Mouse (Mus musculus): ENCODE measurements around the gene Fam110a.
"Not testable (repeated sequence)": the region's sequence is repeated elsewhere in the genome, so short reads cannot be mapped to it uniquely, and the experiment has no call there.

Gene Fam110a

GRCm38 (mm10) chr2:151979470-151980354 lies at the start of gene Fam110a:
Gene Fam110a, minus strand, starts transcription at chr2:151980219.
- peak; percentile 82 for DNase-seq

- DNase-seq: peak; percentile 85
These were observed 49.4 kb upstream of the Fam110a start for GRCm38 (mm10) chr2:152029252-152030082.

- no peak for DNase-seq
These were observed 44.9 kb upstream of the Fam110a start for GRCm38 (mm10) chr2:152024883-152025422.

- DNase-seq: no peak
These were observed 42.0 kb upstream of the Fam110a start for GRCm38 (mm10) chr2:152022022-152022421.

- peak; percentile 20 for DNase-seq
These were observed 40.2 kb upstream of the Fam110a start for GRCm38 (mm10) chr2:152020255-152020654.

GRCm38 (mm10) chr2:152016666-152017065 lies 36.6 kb upstream of the Fam110a start:
- DNase-seq: no peak

- DNase-seq: no peak
These were observed 36.0 kb upstream of the Fam110a start for GRCm38 (mm10) chr2:152015997-152016396.

- DNase-seq: no peak
These were observed 32.7 kb upstream of the Fam110a start for GRCm38 (mm10) chr2:152012701-152013100.

GRCm38 (mm10) chr2:152012222-152012621 lies 32.2 kb upstream of the Fam110a start:
- no peak for DNase-seq

GRCm38 (mm10) chr2:152011724-152012123 lies 31.7 kb upstream of the Fam110a start:
- DNase-seq: no peak

- no peak for DNase-seq
These were observed 30.6 kb upstream of the Fam110a start for GRCm38 (mm10) chr2:152010661-152011060.

GRCm38 (mm10) chr2:152010251-152010650 lies 30.2 kb upstream of the Fam110a start:
- no peak for DNase-seq

- no peak for DNase-seq
These were observed 29.2 kb upstream of the Fam110a start for GRCm38 (mm10) chr2:152009061-152009779.

GRCm38 (mm10) chr2:152007783-152008182 lies 27.8 kb upstream of the Fam110a start:
- no peak for DNase-seq

GRCm38 (mm10) chr2:152002529-152002928 lies 22.5 kb upstream of the Fam110a start:
- DNase-seq: no peak

- no peak for DNase-seq
These were observed 20.7 kb upstream of the Fam110a start for GRCm38 (mm10) chr2:152000735-152001134.

GRCm38 (mm10) chr2:152000291-152000679 lies 20.3 kb upstream of the Fam110a start:
- DNase-seq: no peak

- DNase-seq: no peak
These were observed 19.8 kb upstream of the Fam110a start for GRCm38 (mm10) chr2:151999669-152000290.

GRCm38 (mm10) chr2:151998932-151999331 lies 18.9 kb upstream of the Fam110a start:
- DNase-seq: no peak

GRCm38 (mm10) chr2:151998505-151998899 lies 18.5 kb upstream of the Fam110a start:
- no peak for DNase-seq

GRCm38 (mm10) chr2:151997776-151998504 lies 17.9 kb upstream of the Fam110a start:
- no peak for DNase-seq

- not testable (repeated sequence) for DNase-seq
These were observed 17.2 kb upstream of the Fam110a start for GRCm38 (mm10) chr2:151997190-151997575.

Data from cerebellum, adult 11 months (tissue).